Mouse (Mus musculus) neural tube, embryonic 12.5 days (tissue): ENCODE measurements at regions not wholly inside any gene's neighbourhood (a gene's known extent, or its start where the extent isn't known, plus 50 kb on each side); places are given as distances from the start of the nearest gene placed in this dataset.
"Not testable (repeated sequence)": the region's sequence is repeated elsewhere in the genome, so short reads cannot be mapped to it uniquely, and the experiment has no call there.

Experiments
- ATAC-seq: fragments of 200-750 bp; cut with Nextera tagmentation; 2 replicates; pipeline ENCODE4 v1.8.0; 2017; ENCODE audit warnings: low read depth, mild to moderate bottlenecking, moderate TSS enrichment, moderate library complexity; ENCODE audit not compliant: low FRiP score
- H3K27ac ChIP-seq: fragments of 300-500 bp; sonication (generic); 2 replicates; pipeline ENCODE4 v1.5.1; 2016
- H3K27me3 ChIP-seq: fragments of 300-500 bp; sonication (generic); replicated peaks from 2 replicates; pipeline ENCODE4 v1.6.1; 2016; ENCODE audit warnings: mild to moderate bottlenecking
- H3K36me3 ChIP-seq: fragments of 300-500 bp; sonication (generic); 2 replicates; pipeline ENCODE4 v1.6.1; 2016; ENCODE audit warnings: mild to moderate bottlenecking
- H3K4me1 ChIP-seq: fragments of 300-500 bp; sonication (generic); 2 replicates; pipeline ENCODE4 v1.6.1; 2016
- H3K4me2 ChIP-seq: fragments of 300-500 bp; sonication (generic); replicated peaks from 2 replicates; pipeline ENCODE4 v1.6.1; 2016; ENCODE audit warnings: mild to moderate bottlenecking
- H3K4me3 ChIP-seq: fragments of 300-500 bp; sonication (generic); 2 replicates; pipeline ENCODE4 v1.5.1; 2016
- H3K9ac ChIP-seq: fragments of 300-500 bp; sonication (generic); 2 replicates; pipeline ENCODE4 v1.6.1; 2016; ENCODE audit warnings: mild to moderate bottlenecking
- H3K9me3 ChIP-seq: fragments of 300-500 bp; sonication (generic); 2 replicates; pipeline ENCODE4 v1.6.1; 2016; ENCODE audit warnings: mild to moderate bottlenecking
- WGBS: fragments of 180-500 bp; shearing (Covaris S2); methylation state at CpG from one replicate; pipeline ENCODE4 v1.1.7; 2016; 5-methylcytosine and 5-hydroxymethylcytosine counted together

GRCm38 (mm10) chr5:78075203-78075602 is 667.4 kb upstream of the Igfbp7 start:
- Histone ChIP-seq H3K36me3 (no peaks in the 10 kb centered on the region), H3K4me2 (no peak overlapping the region), H3K4me1 (no peaks in the 10 kb centered on the region), H3K27ac (no peak overlapping the region), H3K27me3 (no peaks in the 10 kb centered on the region), H3K4me3 (no peak overlapping the region), H3K9me3 (no peaks in the 10 kb centered on the region), H3K9ac (no peak overlapping the region)
- WGBS = 72% methylated on average over 1 of the region's 1 CpGs
- ATAC-seq = no peak

GRCm38 (mm10) chr5:78032554-78033250 is 624.9 kb upstream of the Igfbp7 start:
- ATAC-seq = no peak
- no peaks in the 10 kb centered on the region for H3K9me3 ChIP-seq
- H3K27me3 ChIP-seq = no peaks in the 10 kb centered on the region
- no peak overlapping the region for H3K4me2 ChIP-seq
- H3K9ac ChIP-seq = no peak overlapping the region
- no peaks in the 10 kb centered on the region for H3K36me3 ChIP-seq
- no peak overlapping the region for H3K27ac ChIP-seq
- H3K4me3 ChIP-seq = no peak overlapping the region
- WGBS = 73% methylated on average over 4 of the region's 4 CpGs
- H3K4me1 ChIP-seq = no peaks in the 10 kb centered on the region

GRCm38 (mm10) chr5:78017523-78017922 is 609.7 kb upstream of the Igfbp7 start:
- H3K4me2 ChIP-seq = no peak overlapping the region
- no peaks in the 10 kb centered on the region for H3K4me1 ChIP-seq
- no peak overlapping the region for H3K4me3 ChIP-seq
- no peak for ATAC-seq
- H3K9ac ChIP-seq = no peak overlapping the region
- no peaks in the 10 kb centered on the region for H3K27me3 ChIP-seq
- no peaks in the 10 kb centered on the region for H3K36me3 ChIP-seq
- H3K9me3 ChIP-seq = no peaks in the 10 kb centered on the region
- 85% methylated on average over 4 of the region's 4 CpGs for WGBS
- H3K27ac ChIP-seq = no peak overlapping the region

DNA sequence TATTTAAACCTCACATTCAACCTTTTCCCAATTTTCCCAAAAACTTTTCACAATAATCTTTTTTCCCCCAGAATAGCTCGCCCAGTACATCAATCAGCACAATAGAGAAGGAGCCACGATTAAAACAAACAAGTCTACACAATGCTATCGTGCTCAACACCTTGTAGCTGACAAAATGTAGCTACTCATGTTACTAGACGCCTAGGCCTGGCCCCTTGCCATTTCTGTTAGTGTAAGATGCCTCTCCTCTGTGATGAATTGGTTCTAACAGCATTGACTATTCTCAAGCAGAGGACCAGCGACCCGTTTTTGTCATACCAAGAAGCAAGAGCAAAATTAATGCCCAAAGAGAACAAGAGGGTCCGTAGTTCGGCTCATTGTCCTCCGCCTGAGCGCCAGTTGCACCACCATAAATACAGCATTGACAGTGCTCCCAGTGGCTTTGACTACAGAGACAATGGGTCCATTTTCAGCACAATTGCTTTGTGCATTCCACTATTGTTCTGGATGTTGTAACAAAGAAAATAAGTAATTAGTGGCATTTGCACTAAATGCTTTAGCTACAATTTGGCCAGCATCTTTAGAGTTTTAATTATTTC is 578.7 kb upstream of the Igfbp7 start:
- 26% methylated on average over 10 of the region's 10 CpGs for WGBS
- peak; percentile 85 for ATAC-seq

GRCm38 (mm10) chr5:77985269-77985668 is 577.4 kb upstream of the Igfbp7 start:
- Histone ChIP-seq H3K27me3 (no peaks in the 10 kb centered on the region), H3K4me2 (no peak overlapping the region), H3K9me3 (no peaks in the 10 kb centered on the region), H3K9ac (no peak overlapping the region), H3K4me3 (no peak overlapping the region), H3K4me1 (no peaks in the 10 kb centered on the region), H3K36me3 (no peaks in the 10 kb centered on the region), H3K27ac (no peak overlapping the region)
- 17% methylated on average over 1 of the region's 1 CpGs for WGBS
- peak; percentile 69 for ATAC-seq

More for the DNA sequence above, 578.7 kb upstream of the Igfbp7 start:
- H3K4me3 ChIP-seq = no peak overlapping the region
- H3K9me3 ChIP-seq = no peaks in the 10 kb centered on the region
- H3K36me3 ChIP-seq = no peaks in the 10 kb centered on the region
- H3K4me1 ChIP-seq = no peaks in the 10 kb centered on the region
- peak overlapping the region; percentile 13; the same call in 1 of the 2 replicates for H3K4me2 ChIP-seq
- no peaks in the 10 kb centered on the region for H3K27me3 ChIP-seq
- no peak overlapping the region for H3K27ac ChIP-seq
- H3K9ac ChIP-seq = no peak overlapping the region

DNA sequence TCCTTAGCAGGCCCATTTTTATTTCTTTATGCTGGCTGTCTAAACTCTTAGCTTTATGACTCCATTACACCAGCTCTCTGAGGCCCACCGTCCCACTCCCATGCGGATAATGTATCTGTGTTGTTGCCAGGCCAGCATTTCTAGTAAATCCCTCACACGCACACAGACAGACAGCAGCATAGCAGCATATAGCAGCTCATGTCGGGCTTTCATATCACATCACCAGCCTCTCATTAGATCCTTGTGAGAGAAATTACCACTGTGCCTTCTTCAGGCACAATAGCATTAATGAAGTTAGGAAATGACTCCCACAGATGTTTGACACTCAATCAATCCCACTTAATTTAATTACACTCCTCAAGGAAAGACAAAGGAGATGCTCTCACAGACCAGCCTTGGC is 532.2 kb upstream of the Igfbp7 start:
- H3K27me3 ChIP-seq, H3K4me1 ChIP-seq, H3K9ac ChIP-seq, H3K36me3 ChIP-seq, H3K4me2 ChIP-seq, H3K4me3 ChIP-seq, H3K27ac ChIP-seq, H3K9me3 ChIP-seq: not testable (repeated sequence)
- ATAC-seq = peak; percentile 70
- WGBS = 64% methylated on average over 4 of the region's 4 CpGs

DNA sequence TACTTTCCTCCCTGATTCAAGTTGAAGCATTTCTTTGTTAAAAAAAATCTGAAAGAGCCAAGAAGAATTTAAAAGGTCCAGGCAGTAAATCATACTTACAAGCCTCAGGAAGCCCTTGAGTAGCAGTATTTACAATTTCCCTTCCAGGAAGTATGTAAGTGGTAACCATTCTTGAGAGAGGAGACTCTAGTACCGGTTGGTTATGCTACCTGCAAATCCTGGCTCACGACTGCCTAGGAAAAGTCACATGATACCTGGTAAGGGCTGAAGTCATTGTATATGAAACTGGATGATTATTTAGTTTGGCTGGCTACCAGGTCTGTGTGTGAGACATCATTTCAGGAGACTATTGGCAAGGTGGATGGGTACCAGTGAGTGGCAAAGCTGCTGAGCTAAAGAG is 524.0 kb upstream of the Igfbp7 start:
- Histone ChIP-seq H3K27ac (no peak overlapping the region), H3K4me1 (no peaks in the 10 kb centered on the region), H3K9ac (no peak overlapping the region), H3K27me3 (no peaks in the 10 kb centered on the region), H3K9me3 (no peaks in the 10 kb centered on the region), H3K4me2 (no peak overlapping the region), H3K4me3 (no peak overlapping the region), H3K36me3 (no peaks in the 10 kb centered on the region)
- 93% methylated on average over 2 of the region's 2 CpGs for WGBS
- ATAC-seq = no peak

DNA sequence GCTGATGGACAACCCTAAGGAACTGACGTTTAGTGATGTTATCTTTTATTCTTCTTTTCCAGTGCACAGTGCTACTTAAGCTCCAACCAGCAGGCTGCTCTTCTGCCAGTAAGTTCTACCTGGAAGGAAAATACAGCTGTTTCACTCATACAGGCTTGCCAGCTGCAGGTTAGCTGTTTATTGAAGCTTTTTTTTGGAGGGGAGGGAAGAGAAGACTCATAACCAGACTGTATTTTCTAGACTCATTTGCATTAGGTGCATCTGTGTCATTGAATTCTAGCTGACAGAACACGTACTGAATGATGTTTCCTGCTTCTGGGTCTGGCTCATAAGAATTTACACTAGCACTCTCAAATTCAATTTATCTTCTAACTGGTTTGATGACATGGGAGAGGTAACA is 513.3 kb upstream of the Igfbp7 start:
- no peak overlapping the region for H3K4me2 ChIP-seq
- H3K36me3 ChIP-seq = no peaks in the 10 kb centered on the region
- ATAC-seq = no peak
- H3K4me3 ChIP-seq = no peak overlapping the region
- H3K9ac ChIP-seq = no peak overlapping the region
- H3K27me3 ChIP-seq = no peaks in the 10 kb centered on the region
- H3K4me1 ChIP-seq = no peaks in the 10 kb centered on the region
- no peak overlapping the region for H3K27ac ChIP-seq
- H3K9me3 ChIP-seq = no peaks in the 10 kb centered on the region
- WGBS = 72% methylated on average over 2 of the region's 2 CpGs

DNA sequence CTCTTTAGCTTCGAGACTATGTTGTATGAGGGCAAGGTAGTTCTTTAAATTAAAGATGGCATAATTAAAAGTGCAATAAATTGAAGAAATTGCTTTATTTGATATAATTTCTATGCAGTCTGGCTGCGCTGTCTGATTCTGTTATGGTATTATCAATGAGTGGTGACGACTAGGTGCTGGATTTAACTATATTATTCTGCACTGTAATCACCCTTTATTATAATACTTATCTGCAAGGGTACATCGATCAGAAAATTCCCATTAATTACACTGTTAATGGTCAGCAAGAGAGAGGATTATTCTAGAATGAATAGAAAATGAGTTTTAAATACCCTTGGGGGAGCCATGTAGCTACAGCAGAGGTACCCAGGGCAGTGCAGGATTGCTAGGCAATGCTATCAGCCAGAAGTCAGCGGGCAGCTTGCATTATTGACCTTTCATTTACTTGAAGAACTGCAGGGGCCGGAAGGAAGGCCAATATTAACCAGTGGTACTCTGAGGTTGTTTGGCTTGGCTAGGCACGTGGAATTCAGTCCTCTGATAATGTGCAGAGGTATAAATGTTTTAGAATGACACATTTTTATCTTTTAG is 509.3 kb upstream of the Igfbp7 start:
- Histone ChIP-seq H3K4me1 (no peaks in the 10 kb centered on the region), H3K36me3 (no peaks in the 10 kb centered on the region), H3K4me2 (no peak overlapping the region), H3K4me3 (no peak overlapping the region), H3K9me3 (no peaks in the 10 kb centered on the region), H3K27me3 (no peaks in the 10 kb centered on the region), H3K27ac (no peak overlapping the region), H3K9ac (no peak overlapping the region)
- peak; percentile 53 for ATAC-seq
- 57% methylated on average over 7 of the region's 7 CpGs for whole genome bisulfite sequencing

DNA sequence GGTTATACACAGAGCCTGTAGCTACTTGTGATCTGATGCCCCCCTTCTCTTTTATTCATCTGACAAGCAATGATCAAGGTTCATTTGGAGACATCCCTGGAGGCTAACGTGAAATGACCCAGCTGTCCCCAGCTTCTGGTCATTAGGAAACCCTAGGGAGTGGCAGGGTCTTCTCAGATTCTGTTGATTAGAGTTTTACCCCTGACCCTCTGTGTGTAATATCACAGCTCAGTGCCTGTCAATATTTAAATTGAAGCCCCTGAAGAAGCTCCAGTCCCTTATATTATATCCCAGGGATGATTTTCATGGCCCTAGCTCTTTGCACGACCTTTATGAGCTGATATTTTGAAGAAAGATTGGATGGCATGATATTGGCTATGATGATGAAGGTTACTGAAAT is 508.5 kb upstream of the Igfbp7 start:
- WGBS = 47% methylated on average over 2 of the region's 2 CpGs
- no peak overlapping the region for H3K9ac ChIP-seq
- H3K27ac ChIP-seq = no peak overlapping the region
- ATAC-seq = peak; percentile 58; the same call in 1 of the 2 replicates
- H3K36me3 ChIP-seq = no peaks in the 10 kb centered on the region
- no peaks in the 10 kb centered on the region for H3K9me3 ChIP-seq
- no peaks in the 10 kb centered on the region for H3K27me3 ChIP-seq
- H3K4me1 ChIP-seq = no peaks in the 10 kb centered on the region
- no peak overlapping the region for H3K4me2 ChIP-seq
- H3K4me3 ChIP-seq = no peak overlapping the region

DNA sequence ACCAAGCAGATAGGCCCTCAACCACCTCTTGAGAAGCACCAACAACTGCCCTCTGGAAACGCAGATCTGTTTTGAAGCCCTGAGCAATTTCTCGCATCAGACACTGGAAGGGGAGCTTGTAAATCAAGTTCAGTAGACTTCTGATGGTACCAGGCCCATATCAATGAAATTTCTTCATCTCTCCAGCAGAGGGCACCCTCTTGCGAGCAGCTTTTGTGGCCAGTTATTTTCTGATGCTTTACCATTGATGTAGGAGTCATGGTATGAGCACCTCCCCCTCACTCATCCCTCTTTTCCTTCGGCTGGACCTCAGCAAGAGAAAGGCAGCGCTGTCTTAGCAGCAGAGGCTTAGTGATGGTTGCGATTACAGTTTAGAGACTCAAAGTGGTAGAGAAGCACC is 501.4 kb upstream of the Igfbp7 start:
- no peaks in the 10 kb centered on the region for H3K36me3 ChIP-seq
- ATAC-seq = no peak
- H3K4me2 ChIP-seq = no peak overlapping the region
- 48% methylated on average over 6 of the region's 6 CpGs for WGBS
- no peaks in the 10 kb centered on the region for H3K27me3 ChIP-seq
- H3K9ac ChIP-seq = no peak overlapping the region
- H3K27ac ChIP-seq = no peak overlapping the region
- no peak overlapping the region for H3K4me3 ChIP-seq
- no peaks in the 10 kb centered on the region for H3K4me1 ChIP-seq
- H3K9me3 ChIP-seq = no peaks in the 10 kb centered on the region

- H3K9me3 ChIP-seq, H3K4me2 ChIP-seq, H3K4me1 ChIP-seq, H3K27ac ChIP-seq, H3K36me3 ChIP-seq, ATAC-seq, H3K9ac ChIP-seq, H3K4me3 ChIP-seq, H3K27me3 ChIP-seq: not testable (repeated sequence)
- WGBS = 81% methylated on average over 2 of the region's 2 CpGs
Observed at GRCm38 (mm10) chr5:77892024-77892423, 484.2 kb upstream of the Igfbp7 start.

GRCm38 (mm10) chr5:77888534-77888933 is 480.7 kb upstream of the Igfbp7 start:
- no peaks in the 10 kb centered on the region for H3K9me3 ChIP-seq
- no peak overlapping the region for H3K27ac ChIP-seq
- no peak overlapping the region for H3K4me2 ChIP-seq
- WGBS = 63% methylated on average over 9 of the region's 9 CpGs
- no peaks in the 10 kb centered on the region for H3K36me3 ChIP-seq
- ATAC-seq = no peak
- no peak overlapping the region for H3K4me3 ChIP-seq
- H3K9ac ChIP-seq = no peak overlapping the region
- H3K27me3 ChIP-seq = no peaks in the 10 kb centered on the region
- H3K4me1 ChIP-seq = no peaks in the 10 kb centered on the region
